Mouse (Mus musculus) activated CD4-positive, CD25-positive, alpha-beta regulatory T cell, adult 9 weeks (primary cell): ENCODE data around the gene Ndufa3. TPM values are rescaled to one million over a fixed set of nuclear protein-coding genes. Genes with fewer than 3 reads are reported as not detected.

Source experiments
- polyA plus RNA-seq: library from polyadenylated mRNA; unstranded; fragments of 100-300 nt; shearing (Covaris generic); gene quantifications from one replicate; pipeline ENCODE4 v1.2.1, GENCODE M21; 2017

The Ndufa3 gene
- 542 TPM for polyA plus RNA-seq

GRCm38 (mm10) chr7:3617242-3617995 is at the start of gene Ndufa3:
Gene Ndufa3, plus strand, starts transcription at chr7:3617373.

GRCm38 (mm10) chr7:3616057-3616388 is 1.1 kb upstream of the Ndufa3 start, which contains the start of gene Oscar:
Gene Oscar, minus strand, starts transcription at chr7:3616157.

GRCm38 (mm10) chr7:3629543-3630477 is 12.6 kb downstream of the Ndufa3 start, which contains the start of the genes Tfpt and Prpf31:
Gene Tfpt, minus strand, starts transcription at chr7:3629929.
Gene Prpf31, plus strand, starts transcription at chr7:3629985.

GRCm38 (mm10) chr7:3644672-3645487 is 27.7 kb downstream of the Ndufa3 start, which contains the start of gene Cnot3:
Gene Cnot3, plus strand, starts transcription at chr7:3645268.

GRCm38 (mm10) chr7:3665215-3666114 is 48.3 kb downstream of the Ndufa3 start, which contains the start of gene Leng1:
Gene Leng1, minus strand, starts transcription at chr7:3665840.

Other genes starting within 250 kb of the Ndufa3 start
- gene Cacng8, start 226.7 kb upstream of the Ndufa3 start, polyA plus RNA-seq, result not detected
- not detected for gene Cacng6, start 193.2 kb upstream of the Ndufa3 start, polyA plus RNA-seq
- not detected for gene Tarm1, start 114.7 kb upstream of the Ndufa3 start, polyA plus RNA-seq
- not detected for gene Oscar, start 1.2 kb upstream of the Ndufa3 start, polyA plus RNA-seq
- gene Tfpt, start 12.6 kb downstream of the Ndufa3 start, polyA plus RNA-seq, result 48.3 TPM
- 93.8 TPM for gene Prpf31, start 12.6 kb downstream of the Ndufa3 start, polyA plus RNA-seq
- gene Cnot3, start 27.9 kb downstream of the Ndufa3 start, polyA plus RNA-seq, result 115 TPM
- 25.6 TPM for gene Leng1, start 48.5 kb downstream of the Ndufa3 start, polyA plus RNA-seq
- gene Tmc4, start 60.2 kb downstream of the Ndufa3 start, polyA plus RNA-seq, result 5.4 TPM
- gene Tsen34, start 75.5 kb downstream of the Ndufa3 start, polyA plus RNA-seq, result 13.1 TPM
- 66.2 TPM for gene Mboat7, start 76.2 kb downstream of the Ndufa3 start, polyA plus RNA-seq
- gene Rps9, start 86.6 kb downstream of the Ndufa3 start, polyA plus RNA-seq, result 2,164 TPM
- 1.5 TPM for gene Pirb, start 103.0 kb downstream of the Ndufa3 start, polyA plus RNA-seq
- not detected for gene Gm15448, start 208.3 kb downstream of the Ndufa3 start, polyA plus RNA-seq
- gene Pira2, start 227.7 kb downstream of the Ndufa3 start, polyA plus RNA-seq, result 0.90 TPM